Mouse (Mus musculus) megakaryocyte progenitor cell, adult 5-6 weeks (primary cell): ENCODE data around the gene Vps45. TPM values are rescaled to one million over a fixed set of nuclear protein-coding genes. Genes with fewer than 3 reads are reported as not detected.
"Not testable (repeated sequence)": the region's sequence is repeated elsewhere in the genome, so short reads cannot be mapped to it uniquely, and the experiment has no call there.

Experiments used
- ATAC-seq: replicated peaks from 2 replicates; pipeline ENCODE4 v1.8.0; 2016; ENCODE audit warnings: mild to moderate bottlenecking, moderate TSS enrichment, inconsistent platforms; ENCODE audit not compliant: poor library complexity
- total RNA-seq, 2 experiments: library from RNA; stranded (forward) in 1 of 2; stranded (reverse) in 1 of 2; fragments of 157-497, 149-512 nt in 1 of 2; fragments of 200-1000 nt in 1 of 2; gene quantifications; 2 replicates each; pipeline versions ENCODE4 v1.2.3 to v1.2.4; 2015 to 2017

The Vps45 gene
- total RNA-seq, 2 experiments from 2014 or later: 10.9 to 28.4 TPM

DNA sequence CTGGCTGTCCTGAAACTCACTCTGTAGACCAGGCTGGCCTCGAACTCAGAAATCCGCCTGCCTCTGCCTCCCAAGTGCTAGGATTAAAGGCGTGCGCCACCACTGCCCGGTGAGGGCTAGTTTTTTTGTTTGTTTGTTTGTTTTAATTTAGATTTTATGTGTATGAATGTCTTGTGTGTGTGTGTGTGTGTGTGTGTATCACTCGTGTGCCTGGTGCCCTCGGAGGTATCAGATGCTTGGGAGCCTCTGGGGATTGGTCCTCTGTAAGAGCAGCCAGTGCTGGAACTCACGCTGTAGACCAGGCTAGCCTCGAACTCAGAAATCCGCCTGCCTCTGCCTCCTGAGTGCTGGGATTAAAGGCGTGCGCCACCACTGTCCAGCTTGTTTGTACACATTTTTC lies 106.7 kb downstream of the Vps45 start:
- not testable (repeated sequence) for ATAC-seq

DNA sequence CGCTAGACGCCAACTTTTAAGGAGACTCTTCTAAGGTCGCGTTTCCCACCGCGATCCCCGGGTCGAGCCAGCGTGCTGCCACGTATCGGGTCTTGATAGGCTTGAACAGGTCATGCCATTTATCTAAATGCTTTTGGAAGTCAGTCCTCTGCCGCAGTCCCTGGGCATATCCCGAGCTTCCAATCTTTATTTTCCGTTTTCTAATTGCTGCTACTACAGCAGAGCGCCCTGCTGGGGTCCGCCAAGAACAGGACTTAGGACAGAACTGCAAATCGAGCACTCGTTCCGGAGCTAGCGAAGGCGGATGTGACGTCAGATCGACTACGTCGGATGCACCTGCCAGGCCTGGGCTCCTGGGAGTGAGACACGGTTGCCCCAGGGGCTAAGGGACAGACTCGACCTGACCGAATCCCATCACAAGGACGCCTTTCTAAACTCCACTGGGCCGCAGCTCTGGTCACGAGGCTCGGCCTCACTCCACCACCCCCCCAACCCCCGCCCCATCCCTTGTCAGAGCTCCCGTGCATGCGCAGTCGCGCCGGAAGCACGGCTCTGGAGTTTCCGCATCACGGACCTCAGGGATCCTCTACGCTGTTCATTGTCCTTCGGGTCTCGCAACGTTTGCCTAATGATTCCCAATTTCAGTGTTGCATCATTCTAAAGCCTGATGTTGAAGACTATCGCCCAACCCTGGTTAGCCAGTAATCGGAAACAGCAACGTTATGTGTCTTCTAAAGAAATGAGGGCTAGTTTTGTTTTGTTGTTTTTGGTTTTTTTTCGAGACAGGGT lies 107.3 kb downstream of the Vps45 start:
- ATAC-seq: peak; percentile 81

Other genes starting within 250 kb of the Vps45 start
- 51.7 and 59.5 TPM in 2 replicates for gene Rprd2, start 239.6 kb downstream of the Vps45 start, total RNA-seq (2015)
- gene Rprd2, start 239.6 kb downstream of the Vps45 start, total RNA-seq (2017): 18.9 and 22.5 TPM in 2 replicates
- 41.2 and 56.2 TPM in 2 replicates for gene Prpf3, start 202.6 kb downstream of the Vps45 start, total RNA-seq (2015)
- gene Prpf3, start 202.6 kb downstream of the Vps45 start, total RNA-seq (2017): 25.7 and 51.2 TPM in 2 replicates
- 132 and 147 TPM in 2 replicates for gene Mrps21, start 186.9 kb downstream of the Vps45 start, total RNA-seq (2015)
- gene Mrps21, start 186.9 kb downstream of the Vps45 start, total RNA-seq (2017): 382 and 387 TPM in 2 replicates
- 0.56 and 1.3 TPM in 2 replicates for gene Ciart, start 176.2 kb downstream of the Vps45 start, total RNA-seq (2015)
- 2.8 and 3.3 TPM in 2 replicates for gene Ciart, start 176.2 kb downstream of the Vps45 start, total RNA-seq (2017)
- gene BC028528, start 166.5 kb downstream of the Vps45 start, total RNA-seq (2015): 55.1 and 62.0 TPM in 2 replicates
- gene BC028528, start 166.5 kb downstream of the Vps45 start, total RNA-seq (2017): 63.3 and 68.9 TPM in 2 replicates
- gene Aph1a, start 164.5 kb downstream of the Vps45 start, total RNA-seq (2015): 30.6 and 30.8 TPM in 2 replicates
- gene Aph1a, start 164.5 kb downstream of the Vps45 start, total RNA-seq (2017): 34.9 and 35.1 TPM in 2 replicates
- gene Car14, start 153.8 kb downstream of the Vps45 start, total RNA-seq (2015): not detected in 2 replicates
- gene Car14, start 153.8 kb downstream of the Vps45 start, total RNA-seq (2017): not detected in 2 replicates
- 101 and 132 TPM in 2 replicates for gene Anp32e, start 129.2 kb downstream of the Vps45 start, total RNA-seq (2015)
- 384 and 526 TPM in 2 replicates for gene Anp32e, start 129.2 kb downstream of the Vps45 start, total RNA-seq (2017)
- 22.1 and 25.9 TPM in 2 replicates for gene Plekho1, start 62.5 kb downstream of the Vps45 start, total RNA-seq (2015)
- gene Plekho1, start 62.5 kb downstream of the Vps45 start, total RNA-seq (2017): 24.7 and 25.1 TPM in 2 replicates
- gene Otud7b, start 46.1 kb upstream of the Vps45 start, total RNA-seq (2015): 3.0 and 3.2 TPM in 2 replicates
- gene Otud7b, start 46.1 kb upstream of the Vps45 start, total RNA-seq (2017): 4.9 and 12.7 TPM in 2 replicates
- not detected in 2 replicates for gene Mtmr11, start 103.5 kb upstream of the Vps45 start, total RNA-seq (2015)
- gene Mtmr11, start 103.5 kb upstream of the Vps45 start, total RNA-seq (2017): 0.08 TPM in 1 of 2 replicates, not detected in the other
- gene Sf3b4, start 113.9 kb upstream of the Vps45 start, total RNA-seq (2015): 88.5 and 92.4 TPM in 2 replicates
- gene Sf3b4, start 113.9 kb upstream of the Vps45 start, total RNA-seq (2017): 23.0 and 24.6 TPM in 2 replicates
- gene Sv2a, start 122.7 kb upstream of the Vps45 start, total RNA-seq (2015): 0.34 and 0.49 TPM in 2 replicates
- gene Sv2a, start 122.7 kb upstream of the Vps45 start, total RNA-seq (2017): 0.21 and 0.51 TPM in 2 replicates
- 29.1 and 34.3 TPM in 2 replicates for gene Bola1, start 161.2 kb upstream of the Vps45 start, total RNA-seq (2015)
- gene Bola1, start 161.2 kb upstream of the Vps45 start, total RNA-seq (2017): 42.9 and 50.4 TPM in 2 replicates
- 5.7 and 9.1 TPM in 2 replicates for gene Hist2h2ab, start 161.4 kb upstream of the Vps45 start, total RNA-seq (2015)
- 113 and 300 TPM in 2 replicates for gene Hist2h2ab, start 161.4 kb upstream of the Vps45 start, total RNA-seq (2017)
- gene Hist2h2ac, start 162.4 kb upstream of the Vps45 start, total RNA-seq (2015): 42.3 and 43.4 TPM in 2 replicates
- 3,711 and 3,907 TPM in 2 replicates for gene Hist2h2ac, start 162.4 kb upstream of the Vps45 start, total RNA-seq (2017)
- 5.4 and 5.9 TPM in 2 replicates for gene Hist2h2be, start 162.7 kb upstream of the Vps45 start, total RNA-seq (2015)
- 6.6 and 8.0 TPM in 2 replicates for gene Hist2h2be, start 162.7 kb upstream of the Vps45 start, total RNA-seq (2017)
- gene Hist2h3c2, start 180.7 kb upstream of the Vps45 start, total RNA-seq (2015): 259 and 308 TPM in 2 replicates
- gene Hist2h3c2, start 180.7 kb upstream of the Vps45 start, total RNA-seq (2017): 127 and 135 TPM in 2 replicates
- 54.6 and 61.5 TPM in 2 replicates for gene Hist2h2aa2, start 181.8 kb upstream of the Vps45 start, total RNA-seq (2015)
- 0.67 and 1,948 TPM in 2 replicates for gene Hist2h2aa2, start 181.8 kb upstream of the Vps45 start, total RNA-seq (2017)
- not detected in 2 replicates for gene Hist2h2aa1, start 187.0 kb upstream of the Vps45 start, total RNA-seq (2015)
- 7,846 and 10,813 TPM in 2 replicates for gene Hist2h2aa1, start 187.0 kb upstream of the Vps45 start, total RNA-seq (2017)
- 17.3 and 17.9 TPM in 2 replicates for gene Hist2h3c1, start 188.2 kb upstream of the Vps45 start, total RNA-seq (2015)
- gene Hist2h3c1, start 188.2 kb upstream of the Vps45 start, total RNA-seq (2017): 2.8 TPM in 1 of 2 replicates, not detected in the other
- 111 and 118 TPM in 2 replicates for gene Hist2h4, start 204.8 kb upstream of the Vps45 start, total RNA-seq (2015)
- gene Hist2h4, start 204.8 kb upstream of the Vps45 start, total RNA-seq (2017): 114 and 115 TPM in 2 replicates
- 773 and 862 TPM in 2 replicates for gene Hist2h3b, start 210.2 kb upstream of the Vps45 start, total RNA-seq (2015)
- 369 and 430 TPM in 2 replicates for gene Hist2h3b, start 210.2 kb upstream of the Vps45 start, total RNA-seq (2017)
- 1,111 and 1,146 TPM in 2 replicates for gene Hist2h2bb, start 211.3 kb upstream of the Vps45 start, total RNA-seq (2015)
- 9,134 and 9,995 TPM in 2 replicates for gene Hist2h2bb, start 211.3 kb upstream of the Vps45 start, total RNA-seq (2017)
- gene Fcgr1, start 235.5 kb upstream of the Vps45 start, total RNA-seq (2015): 0.37 and 1.2 TPM in 2 replicates
- 0.14 and 0.21 TPM in 2 replicates for gene Fcgr1, start 235.5 kb upstream of the Vps45 start, total RNA-seq (2017)